Mouse (Mus musculus) forelimb bud, embryonic 11.5 days (tissue): ENCODE measurements around the gene Bco1.

Experiments
- DNase-seq: peaks from one replicate; pipeline ENCODE4 v3.0.0-alpha.2; 2012; ENCODE audit warnings: low read depth, low spot score

The Bco1 gene

DNA sequence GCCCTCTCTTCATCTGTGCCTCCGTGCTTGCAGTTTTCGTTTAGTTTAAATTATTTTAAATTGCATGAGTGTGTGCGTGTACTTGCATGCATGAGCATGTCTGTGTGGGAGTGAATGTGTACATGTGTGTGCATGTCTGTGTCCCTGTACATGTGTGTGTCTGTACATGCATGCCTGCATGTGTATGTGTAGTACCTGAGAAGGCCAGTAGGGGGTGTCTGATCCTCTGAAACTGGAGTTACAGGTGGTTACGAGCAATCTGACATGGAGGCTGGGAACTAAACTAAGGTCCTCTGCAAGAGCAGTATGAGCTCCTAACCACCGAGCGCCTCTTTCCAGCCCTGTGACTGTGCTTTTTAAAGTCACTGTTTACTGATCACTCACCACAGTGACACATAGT, 52.9 kb downstream of the Bco1 start:
- no peak for DNase-seq

DNA sequence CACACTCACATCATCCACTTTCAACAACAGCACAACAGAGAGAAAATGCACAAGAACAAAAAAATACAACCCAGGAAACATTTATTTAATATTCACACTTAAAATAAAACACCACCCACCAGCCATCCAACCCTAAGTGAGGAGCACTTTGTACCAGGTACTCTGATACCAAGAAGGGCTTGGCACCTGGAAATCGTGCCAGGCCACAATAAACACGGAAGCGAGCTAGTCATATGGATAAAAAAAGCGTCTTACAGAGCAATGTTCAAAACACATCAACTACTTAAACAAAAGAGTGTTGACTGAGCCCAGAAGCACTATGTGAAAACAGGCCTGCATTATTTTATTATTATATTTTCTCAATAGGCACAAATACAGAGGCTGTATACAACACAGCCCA, 60.5 kb downstream of the Bco1 start:
- no peak for DNase-seq

DNA sequence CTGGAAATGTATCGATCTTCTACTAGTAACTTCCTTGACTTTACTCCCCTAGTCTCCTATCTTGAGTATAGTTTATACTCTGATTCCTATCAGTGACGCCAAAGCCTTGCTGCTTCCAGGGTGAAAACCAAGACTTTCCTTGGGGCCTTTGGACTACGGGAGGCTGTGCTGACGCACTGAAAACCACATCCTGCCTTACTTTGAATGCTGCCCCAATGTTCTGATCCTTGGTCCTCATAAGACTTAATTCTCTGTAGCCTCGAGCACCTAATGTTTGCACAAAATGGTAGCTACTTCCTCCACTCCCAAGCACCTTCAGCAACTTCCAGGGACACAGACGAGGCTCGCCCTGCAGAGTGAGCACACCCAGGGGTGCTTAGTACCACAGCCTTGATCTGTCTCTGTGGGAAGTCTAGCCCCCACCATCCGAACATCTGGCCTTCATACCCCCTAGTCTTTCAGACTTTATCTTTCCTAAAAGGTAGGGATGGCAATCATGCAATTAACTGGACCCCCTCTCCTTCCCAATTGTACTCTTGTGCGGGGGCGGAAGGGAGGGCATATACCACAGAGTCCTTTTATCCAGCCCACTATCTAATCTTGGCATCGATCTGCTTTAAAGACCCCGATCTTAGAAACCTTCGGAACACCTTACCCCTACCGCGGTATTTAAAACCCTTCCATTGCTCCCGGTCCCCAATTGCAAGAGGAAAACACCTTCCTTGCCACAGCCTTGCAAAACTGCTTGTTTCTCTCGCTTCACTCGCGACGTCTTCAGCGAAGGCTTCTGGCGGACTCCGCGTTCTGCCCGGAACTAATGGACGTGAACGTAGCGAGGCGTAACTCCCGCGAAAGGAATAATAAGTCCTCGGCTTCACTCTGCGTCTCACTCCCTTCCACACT, 61.5 kb downstream of the Bco1 start:
- no peak for DNase-seq

DNA sequence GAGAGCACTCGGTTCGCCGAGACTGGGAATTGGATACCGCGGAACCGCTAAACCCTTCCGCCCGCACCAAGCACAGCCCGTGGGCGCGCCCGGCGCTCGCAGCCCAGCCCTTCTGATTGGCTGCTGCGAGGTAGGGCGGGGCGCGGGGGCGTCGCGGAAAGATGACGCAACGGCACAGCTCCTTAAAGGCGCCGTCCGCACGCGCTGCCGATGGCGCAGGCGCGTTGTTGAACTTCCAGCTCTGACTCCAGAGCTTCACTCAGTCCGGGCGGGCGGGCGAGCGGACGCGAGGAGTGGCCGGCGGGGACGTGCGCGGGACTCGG, 62.1 kb downstream of the Bco1 start:
- DNase-seq, result peak; percentile 97

DNA sequence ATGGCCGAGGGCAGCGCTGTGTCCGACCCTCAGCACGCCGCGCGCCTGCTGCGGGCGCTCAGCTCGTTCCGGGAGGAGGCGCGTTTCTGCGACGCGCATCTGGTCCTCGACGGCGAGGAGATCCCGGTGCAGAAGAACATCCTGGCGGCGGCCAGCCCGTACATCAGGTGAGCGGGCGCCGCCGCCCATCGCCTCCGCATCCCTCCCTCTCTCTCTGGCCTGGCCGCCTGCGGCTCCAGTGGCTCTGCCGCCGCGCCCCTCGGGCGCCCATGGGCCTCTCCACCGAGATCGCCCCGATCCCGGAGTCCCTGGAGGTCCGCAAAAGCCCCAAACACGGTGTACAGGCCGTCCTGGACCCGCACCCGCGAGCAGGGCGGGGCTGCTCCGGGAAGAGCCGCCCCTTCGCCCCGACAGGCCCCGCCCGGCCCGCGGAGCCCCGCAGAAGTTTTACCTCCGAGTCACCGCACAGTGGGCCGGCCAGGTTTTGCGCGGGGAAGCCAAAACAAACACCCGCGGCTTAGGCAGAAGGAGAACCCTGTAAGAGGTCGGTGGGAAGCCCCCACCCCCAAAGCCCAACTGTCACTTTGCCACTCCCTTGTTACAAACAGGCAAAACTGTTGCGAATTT, 62.6 kb downstream of the Bco1 start, which contains the start of gene Gan:
Gene Gan, plus strand, starts transcription at position 1 of the 627 bp plus-strand sequence.
- no peak for DNase-seq

DNA sequence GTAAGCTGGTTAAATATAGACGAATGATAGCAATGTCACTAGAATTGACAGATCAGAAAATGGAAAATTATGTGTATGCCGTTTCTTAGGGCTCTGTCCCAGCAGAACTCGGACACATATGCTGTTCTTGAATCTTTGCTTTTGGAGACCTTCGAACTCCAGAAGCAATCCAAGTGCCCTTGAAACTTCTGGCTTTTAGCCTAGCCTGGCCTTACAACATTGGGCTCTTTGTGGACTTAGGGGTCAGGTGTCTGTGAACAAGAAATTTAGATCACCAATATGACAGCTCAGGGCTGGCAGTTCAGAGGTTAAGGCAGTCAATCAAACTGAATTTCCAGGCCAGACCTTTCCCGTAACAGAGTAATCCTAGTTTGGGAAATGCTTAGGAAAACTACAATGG, 63.4 kb downstream of the Bco1 start:
- no peak for DNase-seq

DNA sequence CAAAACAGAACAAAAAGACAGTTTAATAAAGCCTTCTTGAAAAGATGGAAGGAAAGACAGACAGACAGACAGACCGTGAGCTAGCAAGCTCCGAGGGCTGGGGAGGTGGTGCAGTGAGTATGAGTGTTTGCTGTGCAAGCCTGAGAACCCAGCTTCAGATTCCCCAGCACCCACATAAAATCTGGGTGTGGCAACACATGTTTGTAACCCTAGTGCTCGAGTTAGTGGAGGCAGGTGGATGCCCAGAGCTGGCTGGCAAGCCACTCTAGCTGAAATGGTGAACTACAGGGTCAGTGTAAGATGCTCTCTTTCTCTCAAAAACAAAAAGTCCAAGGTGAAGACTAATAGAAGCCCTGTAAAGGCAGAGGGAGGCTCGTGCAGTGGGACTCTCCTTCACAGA, 69.3 kb downstream of the Bco1 start:
- DNase-seq, result no peak

DNA sequence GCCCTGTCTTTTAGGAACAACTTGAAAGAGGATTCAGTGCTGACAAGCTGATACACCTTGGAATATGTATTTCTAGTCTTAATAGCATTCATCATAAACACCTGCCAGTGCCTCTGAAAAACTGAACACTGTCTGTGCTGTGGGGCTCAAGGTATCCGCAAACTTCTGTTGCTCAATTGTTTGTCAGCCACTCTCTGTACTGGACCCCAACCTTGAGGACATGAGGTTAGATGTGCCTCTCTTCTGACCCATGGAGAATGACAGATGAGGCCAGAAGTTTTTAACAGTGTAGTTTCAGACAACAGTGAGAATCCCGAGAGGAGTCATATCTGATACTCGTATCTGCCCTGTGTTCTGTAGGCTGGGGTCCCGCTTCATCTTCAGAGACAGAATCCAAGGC, 69.9 kb downstream of the Bco1 start:
- no peak for DNase-seq

DNA sequence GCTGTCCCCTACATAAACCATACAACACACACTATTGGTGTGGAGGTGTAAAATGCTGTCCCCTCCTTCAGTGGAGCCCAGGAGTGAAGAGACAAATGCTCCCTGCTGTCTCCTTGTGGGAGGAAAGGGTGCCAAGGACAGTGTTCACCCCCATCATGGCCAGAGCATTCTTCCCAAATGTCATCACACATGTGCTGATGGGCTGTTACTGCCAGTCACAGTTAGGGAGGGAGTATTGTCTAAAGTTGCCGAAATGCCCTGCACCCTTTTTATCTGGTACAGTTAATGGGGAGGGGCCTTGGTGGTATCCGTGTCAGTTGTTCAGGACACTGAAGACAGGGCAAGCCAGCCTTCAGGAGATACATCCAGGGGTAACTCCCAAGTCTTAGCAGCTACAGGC, 70.9 kb downstream of the Bco1 start:
- no peak for DNase-seq

DNA sequence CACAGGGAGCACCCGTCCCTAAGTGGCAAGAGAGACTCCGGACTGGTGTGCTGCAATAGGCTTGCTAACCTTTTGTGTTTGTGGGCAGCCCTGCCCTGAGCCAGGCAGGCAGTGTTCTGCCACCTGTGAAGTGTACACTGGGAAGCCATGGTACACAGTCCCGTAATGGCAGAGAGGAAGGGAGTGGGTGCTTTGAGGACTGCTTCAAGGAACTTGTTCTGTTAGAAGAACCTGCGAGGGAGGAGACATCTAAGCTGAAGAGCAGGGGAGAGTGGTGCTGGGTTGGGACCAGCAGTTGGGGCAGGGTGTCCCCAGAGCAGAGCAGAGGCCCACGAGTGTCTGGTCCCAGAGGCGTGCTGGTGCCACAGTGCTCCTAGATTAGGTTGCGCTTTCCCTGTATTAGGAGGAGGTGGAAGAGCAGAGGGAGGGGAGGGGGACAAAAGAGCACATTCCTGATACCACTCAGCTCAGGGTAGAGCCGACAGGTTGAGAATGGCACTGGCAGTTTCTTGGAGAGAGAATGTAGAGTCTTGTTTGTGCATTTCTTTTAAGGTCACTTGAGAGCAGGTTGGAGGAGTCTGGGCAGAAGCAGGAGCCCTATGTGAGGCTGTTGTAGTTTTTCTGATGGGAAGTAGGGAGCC, 71.7 kb downstream of the Bco1 start:
- DNase-seq, result no peak

DNA sequence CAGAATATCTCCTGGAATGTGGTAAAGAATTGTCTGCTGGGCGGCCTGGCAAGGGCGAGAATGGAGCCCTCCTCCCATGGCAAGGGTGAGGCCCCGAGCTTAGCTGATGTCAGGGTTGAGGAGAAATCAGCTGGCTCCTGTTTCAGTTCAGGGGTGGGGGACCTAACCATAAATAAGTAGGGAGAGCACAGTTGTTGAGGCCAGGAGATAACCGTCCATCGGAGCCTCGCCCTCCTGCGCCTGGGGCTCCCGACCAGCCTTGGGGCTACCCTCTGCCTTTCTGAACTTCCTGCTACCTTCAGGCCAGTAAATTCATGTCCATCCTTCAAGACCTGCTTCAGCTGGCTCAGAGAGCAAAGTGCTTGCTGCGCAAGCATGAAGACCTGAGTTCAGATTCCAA, 72.7 kb downstream of the Bco1 start:
- no peak for DNase-seq

DNA sequence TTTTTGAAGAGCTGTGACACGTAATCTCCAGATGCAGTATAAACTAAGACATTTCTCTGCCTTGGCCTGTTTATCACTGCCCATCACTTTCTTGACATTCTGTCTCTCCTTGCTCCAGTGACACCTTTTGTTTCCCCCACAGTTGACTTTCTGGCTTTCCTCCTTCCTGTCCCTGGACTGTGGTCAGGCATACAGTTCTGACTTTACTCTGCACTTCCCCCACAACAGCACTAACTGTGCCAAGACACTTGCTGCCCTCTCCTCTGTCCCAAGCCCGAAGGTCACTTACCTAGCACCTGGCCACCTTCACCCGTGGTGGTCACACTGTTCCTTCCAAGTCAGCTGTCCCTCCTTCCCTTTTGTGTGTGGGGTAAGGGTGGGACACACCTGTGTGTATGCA, 76.2 kb downstream of the Bco1 start:
- no peak for DNase-seq

DNA sequence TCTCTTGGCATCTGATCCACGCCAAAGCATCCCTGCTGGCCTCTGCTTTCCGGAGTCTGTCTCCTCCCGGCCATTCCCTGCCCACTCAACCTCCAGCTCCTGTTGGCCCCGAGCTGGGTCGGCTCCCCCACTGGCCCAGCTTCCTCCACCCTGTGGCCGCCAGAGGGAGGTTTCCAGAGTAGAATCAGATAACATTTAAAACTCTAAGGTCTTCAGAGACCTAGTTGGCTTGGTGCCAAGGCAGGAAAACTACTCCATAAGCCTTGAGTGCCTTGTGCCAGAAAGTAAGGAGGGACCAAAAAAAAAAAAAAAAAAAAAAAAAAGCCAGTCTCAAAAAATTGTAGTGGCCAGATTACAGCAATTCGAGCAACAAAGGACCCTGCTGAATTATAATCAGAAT, 77.2 kb downstream of the Bco1 start:
- no peak for DNase-seq

DNA sequence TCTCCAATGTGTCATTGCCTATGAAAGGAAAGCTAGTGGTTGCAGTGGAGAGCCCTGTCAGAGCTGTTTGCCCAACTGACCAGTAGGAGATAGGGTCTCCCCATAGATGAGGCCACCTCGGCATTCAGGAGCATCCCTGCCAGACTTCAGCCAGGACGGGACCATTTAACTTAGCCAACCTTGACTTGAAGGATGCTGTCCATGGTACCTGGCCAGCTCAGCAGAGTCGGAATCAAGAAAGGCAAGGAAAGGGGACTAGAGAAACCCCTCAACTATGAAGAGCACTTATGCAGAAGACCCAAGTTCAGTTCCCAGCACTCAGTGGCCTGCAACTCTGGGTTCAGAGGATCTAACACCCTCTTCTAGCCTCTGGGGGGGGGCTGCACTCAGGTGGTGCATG, 78.0 kb downstream of the Bco1 start:
- no peak for DNase-seq

DNA sequence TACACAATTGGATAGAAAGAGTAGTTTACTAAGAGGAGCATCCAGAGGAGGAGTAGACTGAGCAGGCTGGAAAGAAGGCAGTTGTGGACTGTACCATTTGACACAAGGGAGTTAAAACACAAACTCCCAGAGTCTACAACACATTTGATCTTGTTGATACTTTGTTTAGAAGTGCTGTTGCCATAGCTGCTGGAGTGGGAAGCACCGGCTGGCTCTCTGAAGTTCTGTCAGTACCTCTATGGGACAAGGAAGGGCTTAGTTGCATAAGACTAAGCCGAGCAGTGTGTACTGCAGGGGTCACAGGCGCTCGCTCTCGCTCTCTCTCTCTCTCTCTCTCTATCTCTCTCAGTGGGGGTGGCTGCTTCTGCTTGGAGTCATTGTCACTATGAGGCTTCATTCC, 78.9 kb downstream of the Bco1 start:
- no peak for DNase-seq

DNA sequence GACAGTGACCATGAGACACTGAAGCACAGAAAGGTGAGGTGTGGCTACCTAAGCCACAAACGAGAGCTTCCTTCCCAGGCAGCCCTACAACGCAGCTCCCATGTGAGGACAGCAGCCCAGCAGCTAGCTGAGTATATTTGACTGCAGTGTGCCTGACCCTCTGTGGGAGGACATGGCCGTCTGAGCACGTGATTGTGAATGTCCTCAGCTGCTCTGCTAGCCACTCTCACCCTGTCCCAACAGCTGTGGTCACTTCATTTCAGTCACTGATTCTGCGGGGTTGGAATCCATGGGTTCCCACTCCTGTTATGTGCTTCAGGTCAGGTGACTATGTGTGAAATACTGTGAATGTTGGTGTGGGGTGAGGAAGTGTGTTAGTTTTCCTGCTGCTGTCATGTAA, 80.7 kb downstream of the Bco1 start:
- DNase-seq, result no peak

DNA sequence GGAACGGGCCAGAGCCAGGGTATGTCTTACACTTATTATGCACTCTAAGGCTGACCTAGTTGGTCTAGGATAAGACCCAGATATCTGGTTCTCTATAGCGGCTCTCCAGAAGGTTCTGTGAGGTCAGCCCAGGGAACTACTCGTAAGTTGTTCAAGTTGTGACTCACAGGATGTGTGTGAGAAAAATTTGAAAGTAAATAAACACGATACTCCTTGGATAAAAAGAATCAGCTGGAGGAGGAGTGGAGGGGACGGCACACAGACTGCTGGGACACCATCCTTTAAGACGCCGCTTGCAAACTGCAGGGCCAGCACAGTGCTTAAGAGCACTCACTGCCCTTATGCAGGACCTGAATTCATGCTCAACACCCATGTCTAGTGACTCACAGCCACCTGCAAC, 81.6 kb downstream of the Bco1 start:
- no peak for DNase-seq

DNA sequence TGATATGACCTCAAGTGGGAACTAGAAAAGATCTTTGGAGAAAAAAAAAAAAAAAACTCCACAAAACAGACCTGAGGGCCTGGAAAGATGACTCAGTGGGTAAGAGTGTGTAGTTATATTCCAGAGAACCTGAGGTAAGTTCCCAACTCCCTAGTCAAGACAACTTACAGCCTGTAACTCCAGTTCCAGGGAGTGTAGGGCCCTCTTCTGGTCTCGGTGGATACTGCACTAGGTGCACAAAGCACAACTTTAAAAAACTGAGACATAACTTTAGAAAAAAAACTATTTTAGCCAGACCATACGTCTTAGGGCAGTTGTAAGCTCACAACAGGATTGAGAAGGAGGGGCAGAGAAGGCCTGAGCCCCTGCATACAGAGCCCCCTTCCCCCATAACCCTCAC, 82.4 kb downstream of the Bco1 start:
- DNase-seq, result no peak

DNA sequence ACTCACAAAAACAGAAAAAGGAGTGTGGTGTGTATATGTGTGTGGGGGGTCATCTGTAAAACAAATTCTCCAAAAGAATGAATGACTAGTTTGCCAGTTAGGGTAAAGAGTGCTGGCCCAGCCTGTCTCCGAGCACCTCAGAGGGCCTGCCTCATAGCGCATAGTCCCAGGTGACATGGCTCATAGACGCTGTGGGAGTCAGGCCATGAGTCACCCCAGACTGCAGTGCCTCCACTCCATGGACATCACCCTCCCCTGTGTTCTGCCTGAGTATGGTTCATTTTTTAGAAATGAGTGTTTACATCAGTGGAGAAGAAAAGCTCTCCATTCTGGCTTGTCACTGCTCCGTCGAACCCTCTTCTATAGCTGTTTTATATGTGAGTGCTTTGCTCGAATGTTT, 83.0 kb downstream of the Bco1 start:
- DNase-seq, result no peak

DNA sequence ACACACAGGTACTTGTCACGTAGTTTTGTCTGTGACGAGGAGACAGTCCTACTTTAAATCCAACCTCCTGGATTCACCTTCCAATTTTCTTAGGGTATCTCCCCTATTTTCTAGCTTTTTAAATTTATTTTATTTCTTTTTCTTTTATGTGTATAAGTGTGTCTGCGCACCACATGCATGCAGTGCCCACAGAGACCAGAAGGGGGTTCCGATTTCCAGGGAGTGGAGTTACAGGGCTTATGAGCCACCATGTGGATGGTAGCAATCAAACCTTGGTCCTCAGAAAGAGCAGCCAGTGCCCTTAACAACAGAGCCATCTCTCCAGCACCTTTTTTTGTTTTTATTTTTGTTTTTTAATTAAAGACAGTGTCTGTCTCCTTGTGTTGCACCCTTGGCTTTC, 87.1 kb downstream of the Bco1 start:
- no peak for DNase-seq
